Mouse (Mus musculus) T-cell, adult 2 months (primary cell): ENCODE data around the gene Selenbp1.

Experiments
- DNase-seq: peaks from one replicate; pipeline ENCODE4 v3.0.0; 2022; ENCODE audit warnings: low spot score

Selenbp1 gene

GRCm38 (mm10) chr3:94984312-94984711, 51.5 kb downstream of the Selenbp1 start:
- no peak for DNase-seq

DNA sequence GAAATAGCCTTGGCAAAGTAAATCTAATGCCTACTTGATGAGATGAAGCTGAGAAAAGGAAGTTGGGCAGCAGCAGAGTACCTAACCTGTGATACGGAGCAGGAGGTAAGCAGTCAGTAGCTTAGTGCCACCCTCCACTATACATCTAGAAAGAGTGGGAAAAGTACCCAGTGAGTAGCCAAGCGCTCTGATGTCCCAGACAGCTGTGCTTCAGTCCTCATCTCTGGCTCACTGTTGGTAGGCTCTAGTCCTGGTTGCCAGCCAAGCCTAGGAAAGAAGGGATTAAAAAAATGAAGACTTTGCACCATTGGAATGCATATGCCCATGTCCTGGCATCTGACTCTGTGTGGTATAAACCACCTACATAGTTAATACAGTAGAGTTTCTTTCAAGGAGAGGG, 52.7 kb downstream of the Selenbp1 start:
- DNase-seq: no peak

DNA sequence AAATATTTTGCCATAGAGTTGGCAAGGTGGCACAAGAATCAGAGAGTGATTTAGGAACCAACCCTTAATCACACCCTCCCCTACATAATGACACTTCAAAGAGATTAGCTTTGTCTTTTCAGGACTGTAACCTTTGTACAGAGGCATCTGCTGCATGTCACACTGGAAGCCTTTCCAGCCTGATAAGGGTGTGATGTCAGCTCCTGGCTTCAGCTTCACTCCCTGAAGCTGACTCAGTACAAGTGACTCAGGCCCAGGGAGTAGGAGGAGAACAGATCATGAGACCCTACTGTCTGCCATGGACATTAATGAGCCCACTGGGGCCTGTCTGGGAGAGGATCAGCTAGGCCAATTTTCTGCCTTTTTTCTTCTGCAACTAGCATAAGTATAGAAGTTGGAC, 54.7 kb downstream of the Selenbp1 start:
- no peak for DNase-seq

DNA sequence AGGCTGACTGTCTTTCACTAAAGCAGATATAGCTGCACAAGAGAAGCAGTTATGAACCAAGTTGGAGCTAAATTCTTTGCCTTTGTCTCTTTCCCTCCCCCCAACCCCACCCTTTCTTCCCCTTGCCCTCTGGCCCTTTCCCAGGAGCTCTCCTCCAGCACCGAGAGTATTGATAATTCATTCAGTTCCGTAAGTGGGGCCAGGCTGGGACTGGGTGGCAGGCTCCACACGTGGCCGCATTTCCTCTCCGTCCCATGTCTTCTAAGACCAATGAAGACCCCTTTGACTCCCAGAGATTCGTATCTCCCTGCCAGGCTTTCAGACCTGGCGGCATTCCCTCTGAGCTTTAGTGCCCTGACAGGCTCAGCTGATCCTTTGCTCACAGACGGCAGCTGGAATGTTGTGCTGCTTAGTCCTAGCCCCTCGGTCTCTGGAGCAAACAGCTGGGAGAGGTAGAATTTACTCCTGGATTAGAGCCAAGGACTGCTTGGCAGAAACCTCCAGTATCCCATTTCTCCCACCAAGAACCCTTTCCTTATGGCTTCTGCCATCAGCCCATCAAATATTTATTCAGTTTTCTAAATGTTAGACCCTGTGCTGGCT, 56.4 kb downstream of the Selenbp1 start:
- no peak for DNase-seq
